Mouse (Mus musculus) G1E (cell line): ENCODE results near the gene Efhc1. TPM values are rescaled to one million over a fixed set of nuclear protein-coding genes. Genes with fewer than 3 reads are reported as not detected.

Source experiments
- ATAC-seq: 2 replicates; pipeline ENCODE4 v1.8.0; 2016; ENCODE audit warnings: mild to moderate bottlenecking; ENCODE audit not compliant: insufficient number of reproducible peaks, poor library complexity, low FRiP score, severe bottlenecking; ENCODE audit errors: extremely low read depth
- DNase-seq: peaks from one replicate; pipeline ENCODE4 v3.0.0; 2012; ENCODE audit warnings: low spot score
- H3K27me3 ChIP-seq: 2 replicates; pipeline ENCODE4 v1.6.1; 2012; ENCODE audit warnings: mild to moderate bottlenecking, low read length, inconsistent platforms; ENCODE audit not compliant: insufficient read depth
- H3K36me3 ChIP-seq: replicated peaks from 2 replicates; pipeline ENCODE3; 2012; ENCODE audit warnings: mild to moderate bottlenecking, inconsistent platforms
- H3K4me1 ChIP-seq: 2 replicates; pipeline ENCODE4 v1.6.1; 2012; ENCODE audit warnings: low read depth, low read length, inconsistent platforms, mixed read lengths; ENCODE audit not compliant: insufficient read depth
- H3K4me3 ChIP-seq: 2 replicates; pipeline ENCODE4 v1.5.1; 2012; ENCODE audit warnings: low read depth, mild to moderate bottlenecking, inconsistent platforms, low read length, moderate library complexity, mixed read lengths
- H3K9me3 ChIP-seq: replicated peaks from 2 replicates; pipeline ENCODE4 v1.6.1; 2012; ENCODE audit warnings: inconsistent platforms
- CTCF ChIP-seq: IDR thresholded peaks from 2 replicates; pipeline ENCODE4 v1.5.1; 2012; ENCODE audit warnings: low read depth, low read length, inconsistent platforms, mixed read lengths
- GATA1 ChIP-seq: IDR thresholded peaks from 2 replicates; pipeline ENCODE4 v1.6.1; 2012; ENCODE audit warnings: borderline replicate concordance, low read length, inconsistent platforms, mixed read lengths
- GATA2 ChIP-seq: IDR thresholded peaks from 2 replicates; pipeline ENCODE4 v1.6.1; 2012; ENCODE audit warnings: low read depth, low read length, inconsistent platforms, borderline replicate concordance
- POLR2AphosphoS5 ChIP-seq: IDR thresholded peaks from 2 replicates; pipeline ENCODE4 v1.6.1; 2012; ENCODE audit warnings: low read depth, low read length, inconsistent platforms; ENCODE audit not compliant: insufficient replicate concordance
- TAL1 ChIP-seq: conservative IDR thresholded peaks from 2 replicates; pipeline ENCODE4 v1.6.1; 2012; ENCODE audit warnings: low read depth, low read length, inconsistent platforms, mixed read lengths
- polyA plus RNA-seq: library from polyadenylated mRNA; stranded (reverse); fragments of >175 nt; gene quantifications from 2 replicates; pipeline ENCODE4 v1.2.3, GENCODE M21; 2012
- total RNA-seq, 2 experiments: library from RNA; stranded (forward) in 1 of 2; stranded (reverse) in 1 of 2; fragments of 200-1000 nt in 1 of 2; fragments of >200 nt in 1 of 2; fragmentation: Nextera tagmentation in 1 of 2; gene quantifications; 2 replicates each; pipeline ENCODE4 v1.2.3; 2014 to 2017

The Efhc1 gene
- total and polyA plus RNA-seq, 3 experiments: not detected

DNA sequence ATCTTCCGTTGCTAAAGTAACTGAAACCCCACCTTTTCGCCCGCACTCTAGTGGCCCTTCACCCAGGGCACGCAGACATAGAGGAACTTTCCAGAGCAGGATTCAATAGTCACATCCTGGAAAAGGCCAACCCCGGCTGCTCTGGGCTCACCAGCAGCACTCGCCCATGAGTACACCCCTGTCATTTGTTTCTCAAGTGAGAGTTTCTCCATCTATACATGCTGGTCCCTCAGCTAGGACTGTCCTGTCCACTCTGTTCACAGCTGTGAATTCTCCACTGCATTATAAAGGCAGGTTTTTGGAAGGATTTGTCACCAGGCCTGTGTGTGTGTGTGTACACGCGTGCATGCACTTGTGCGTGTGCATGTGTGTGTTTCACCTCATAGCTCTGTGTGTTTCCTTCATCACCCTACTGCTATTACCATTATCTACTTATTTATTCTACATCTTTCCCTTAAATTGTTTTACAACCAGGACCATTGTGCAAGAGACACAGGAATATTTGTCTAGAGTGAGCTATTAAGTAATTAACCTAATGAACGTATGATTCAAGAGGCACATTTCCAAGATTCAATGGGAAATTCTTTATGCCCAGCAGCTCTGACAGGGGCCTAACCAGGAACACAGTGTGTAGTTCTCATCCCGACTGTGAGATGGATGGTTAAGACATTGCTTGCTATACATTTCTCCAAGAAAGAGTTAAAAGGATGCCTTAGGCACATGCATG lies 81.8 kb downstream of the Efhc1 start:
- Histone ChIP-seq H3K4me1 (no peaks in the 10 kb centered on the region), H3K9me3 (no peaks in the 10 kb centered on the region), H3K27me3 (no peaks in the 10 kb centered on the region), H3K36me3 (no peaks in the 10 kb centered on the region), H3K4me3 (no peak overlapping the region)
- ATAC-seq (no peak), DNase-seq (no peak)
- TF ChIP-seq POLR2AphosphoS5 (no peak), GATA1 (no peak), CTCF (no peak), GATA2 (no peak), TAL1 (no peak)

DNA sequence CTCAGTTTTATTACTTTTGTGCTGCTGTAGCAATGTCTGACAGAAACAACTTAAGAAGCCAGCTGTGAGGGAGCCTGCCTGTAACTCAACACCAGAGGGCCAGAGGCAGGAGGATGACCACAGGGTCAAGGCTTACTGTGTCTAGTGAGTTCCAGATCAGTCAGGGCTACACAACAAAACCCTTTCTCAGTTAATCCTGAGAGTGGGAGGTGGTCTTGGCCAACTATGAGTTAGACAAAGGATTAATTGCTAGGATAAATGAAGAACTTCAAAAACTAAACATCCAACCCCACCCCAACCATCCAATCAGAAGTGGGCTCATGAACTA lies 82.3 kb downstream of the Efhc1 start:
- no peaks in the 10 kb centered on the region for H3K36me3 ChIP-seq
- no peaks in the 10 kb centered on the region for H3K4me1 ChIP-seq
- no peak for TF ChIP-seq GATA2
- no peak for TF ChIP-seq CTCF
- no peak for ATAC-seq
- no peak overlapping the region for H3K4me3 ChIP-seq
- no peaks in the 10 kb centered on the region for H3K9me3 ChIP-seq
- H3K27me3 ChIP-seq: no peaks in the 10 kb centered on the region
- DNase-seq: no peak

DNA sequence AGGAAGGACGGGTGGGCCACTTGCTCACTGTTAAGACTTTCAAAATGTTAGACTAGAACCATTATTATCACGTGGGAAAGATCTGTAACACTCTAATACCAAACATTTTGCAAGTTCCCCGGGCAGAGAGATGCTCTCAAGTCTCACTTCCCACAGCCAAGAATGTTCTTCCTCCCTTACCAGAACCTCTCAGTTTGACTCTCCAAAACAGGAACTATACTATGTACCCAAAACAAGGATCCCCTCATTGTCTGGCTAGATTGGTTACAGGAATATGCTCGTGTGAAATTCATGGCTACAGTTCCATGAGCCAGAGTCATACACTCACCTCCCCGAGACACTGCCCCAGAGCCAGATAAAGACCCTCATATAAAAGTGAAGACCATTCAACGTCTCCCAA lies 84.5 kb downstream of the Efhc1 start:
- DNase-seq (no peak), ATAC-seq (no peak)
- Histone ChIP-seq H3K36me3 (no peaks in the 10 kb centered on the region), H3K4me1 (no peaks in the 10 kb centered on the region), H3K4me3 (no peak overlapping the region), H3K9me3 (no peaks in the 10 kb centered on the region), H3K27me3 (no peaks in the 10 kb centered on the region)
- TF ChIP-seq TAL1: no peak
- no peak for TF ChIP-seq CTCF
- no peak for TF ChIP-seq GATA2
- no peak for TF ChIP-seq GATA1
- TF ChIP-seq POLR2AphosphoS5: no peak

DNA sequence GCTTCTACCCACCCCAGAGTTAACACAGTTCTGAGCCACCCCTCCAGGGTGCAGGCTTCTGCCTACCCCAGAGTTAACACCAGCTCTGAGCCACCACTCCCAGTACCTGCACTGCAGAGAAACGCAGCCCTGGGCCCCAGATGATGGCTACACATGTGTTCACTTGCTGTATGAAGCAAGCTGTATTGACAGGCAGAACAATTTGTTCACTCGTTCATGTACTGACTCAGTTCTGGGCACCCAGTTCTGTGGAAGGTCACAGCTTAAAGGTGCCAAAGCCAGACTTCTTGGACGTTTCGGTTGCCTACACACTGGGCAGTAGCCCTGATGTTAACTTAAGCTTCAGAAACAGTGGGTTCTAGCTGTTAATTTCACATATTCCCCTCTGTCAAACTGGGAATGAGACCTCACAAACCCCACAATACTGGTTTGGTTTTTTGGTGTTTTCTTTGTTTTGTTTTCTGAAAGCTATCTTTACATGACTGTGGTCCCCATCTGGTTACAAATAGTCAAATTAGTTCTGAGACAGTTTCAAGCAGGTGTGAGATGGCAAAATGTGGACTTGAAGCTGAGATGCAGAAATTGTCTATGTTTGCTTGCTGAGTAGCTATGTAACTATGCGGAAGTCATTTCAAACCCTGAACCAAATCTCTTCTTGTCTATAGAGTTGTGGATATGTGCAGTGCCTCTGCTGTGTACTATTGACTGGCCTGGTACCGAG lies 86.6 kb downstream of the Efhc1 start:
- TF ChIP-seq CTCF (no peak), TAL1 (no peak), POLR2AphosphoS5 (no peak), GATA2 (no peak), GATA1 (no peak)
- ATAC-seq (no peak), DNase-seq (no peak)
- Histone ChIP-seq H3K4me1 (no peaks in the 10 kb centered on the region), H3K4me3 (no peak overlapping the region), H3K27me3 (no peaks in the 10 kb centered on the region), H3K36me3 (no peaks in the 10 kb centered on the region), H3K9me3 (no peaks in the 10 kb centered on the region)

DNA sequence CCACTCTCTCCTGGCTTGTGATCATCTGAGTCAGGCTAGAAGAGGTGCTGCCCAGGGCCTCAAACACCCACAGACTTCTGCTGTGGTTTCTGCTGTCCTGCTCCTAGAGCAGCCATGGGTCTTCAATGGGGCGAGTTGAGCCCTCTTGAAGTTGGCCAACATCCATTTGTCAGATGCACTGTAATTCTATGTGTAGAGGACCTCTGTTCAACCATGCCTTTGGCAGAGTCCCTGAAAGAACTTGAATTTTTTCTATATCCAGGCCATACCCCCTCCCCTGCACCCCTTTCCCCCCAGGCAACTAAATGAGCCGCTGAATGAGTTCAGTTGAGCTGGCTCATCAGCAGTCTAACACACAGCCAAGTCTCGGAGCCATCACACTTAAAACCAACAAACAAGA lies 88.1 kb downstream of the Efhc1 start:
- Histone ChIP-seq H3K36me3 (no peaks in the 10 kb centered on the region), H3K9me3 (no peaks in the 10 kb centered on the region), H3K27me3 (no peaks in the 10 kb centered on the region), H3K4me1 (no peaks in the 10 kb centered on the region; the same call in 1 of the 2 replicates), H3K4me3 (no peak overlapping the region)
- DNase-seq (no peak), ATAC-seq (no peak)
- TF ChIP-seq TAL1 (no peak), CTCF (no peak), POLR2AphosphoS5 (no peak), GATA1 (no peak), GATA2 (no peak)

DNA sequence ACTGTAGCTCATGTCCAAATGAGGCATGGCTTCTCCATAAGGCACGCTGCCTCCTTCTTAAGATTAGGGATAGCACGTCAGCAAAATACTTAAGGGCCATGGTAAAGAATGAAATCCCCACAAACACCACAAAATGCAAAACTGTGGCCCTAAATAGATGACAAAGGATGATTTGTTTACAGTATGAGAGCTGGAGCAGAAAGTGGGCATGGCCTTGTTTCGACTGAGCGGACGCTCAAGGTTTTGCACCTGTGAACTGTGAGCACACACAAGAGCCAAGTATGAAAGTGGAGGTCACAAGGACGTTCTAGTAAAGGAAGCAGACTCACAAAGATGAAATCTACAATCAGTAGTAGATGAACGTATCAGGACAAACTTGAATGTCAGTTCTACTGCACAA lies 88.7 kb downstream of the Efhc1 start:
- Histone ChIP-seq H3K4me3 (no peak overlapping the region), H3K27me3 (no peaks in the 10 kb centered on the region), H3K36me3 (no peaks in the 10 kb centered on the region), H3K9me3 (no peaks in the 10 kb centered on the region), H3K4me1 (peaks cover 3% of the 10 kb centered on the region; the same call in 1 of the 2 replicates)
- ATAC-seq (no peak), DNase-seq (no peak)
- no peak for TF ChIP-seq GATA1
- TF ChIP-seq GATA2: no peak
- no peak for TF ChIP-seq TAL1
- TF ChIP-seq POLR2AphosphoS5: no peak
- TF ChIP-seq CTCF: no peak

Other genes starting within 250 kb of the Efhc1 start
- not detected in 2 replicates for gene Il17a, start 220.7 kb upstream of the Efhc1 start, total RNA-seq (2014; fragmentation: Nextera tagmentation)
- not detected in 2 replicates for gene Il17a, start 220.7 kb upstream of the Efhc1 start, total RNA-seq (2017)
- gene Il17a, start 220.7 kb upstream of the Efhc1 start, polyA plus RNA-seq: not detected in 2 replicates
- gene Il17f, start 161.0 kb upstream of the Efhc1 start, total RNA-seq (2014; fragmentation: Nextera tagmentation): not detected in 2 replicates
- 0.55 TPM in 1 of 2 replicates, not detected in the other for gene Il17f, start 161.0 kb upstream of the Efhc1 start, total RNA-seq (2017)
- gene Il17f, start 161.0 kb upstream of the Efhc1 start, polyA plus RNA-seq: not detected in 2 replicates
- 582 and 680 TPM in 2 replicates for gene Mcm3, start 131.3 kb upstream of the Efhc1 start, total RNA-seq (2014; fragmentation: Nextera tagmentation)
- 325 and 341 TPM in 2 replicates for gene Mcm3, start 131.3 kb upstream of the Efhc1 start, total RNA-seq (2017)
- 96.8 and 133 TPM in 2 replicates for gene Mcm3, start 131.3 kb upstream of the Efhc1 start, polyA plus RNA-seq
- not detected in 2 replicates for gene Paqr8, start 61.0 kb upstream of the Efhc1 start, total RNA-seq (2014; fragmentation: Nextera tagmentation)
- under 0.01 and 0.11 TPM in 2 replicates for gene Paqr8, start 61.0 kb upstream of the Efhc1 start, total RNA-seq (2017)
- 0.13 and 0.24 TPM in 2 replicates for gene Paqr8, start 61.0 kb upstream of the Efhc1 start, polyA plus RNA-seq
- 2.1 and 3.2 TPM in 2 replicates for gene Tram2, start 127.6 kb downstream of the Efhc1 start, total RNA-seq (2014; fragmentation: Nextera tagmentation)
- 0.76 and 0.87 TPM in 2 replicates for gene Tram2, start 127.6 kb downstream of the Efhc1 start, total RNA-seq (2017)
- gene Tram2, start 127.6 kb downstream of the Efhc1 start, polyA plus RNA-seq: 0.33 and 0.51 TPM in 2 replicates